Mouse (Mus musculus) stomach, postnatal 0 days (tissue): ENCODE results near the gene Rundc1.

Experiments
- CTCF ChIP-seq: IDR thresholded peaks from 2 replicates; pipeline ENCODE4 v1.5.1; 2016; ENCODE audit warnings: antibody characterized with exemption, low read depth, mild to moderate bottlenecking, moderate library complexity
- EP300 ChIP-seq: optimal IDR thresholded peaks from 2 replicates; pipeline ENCODE3; 2016; ENCODE audit warnings: antibody characterized with exemption

GRCm38 (mm10) chr11:101424925-101425813 lies at the start of gene Rundc1, which contains the start of gene Ptges3l:
- peak; percentile 65 for TF ChIP-seq CTCF
- TF ChIP-seq EP300: no peak
